Mouse (Mus musculus): ENCODE results near the gene Plekhn1.

Plekhn1 gene

GRCm38 (mm10) chr4:156234701-156235213, at the start of gene Plekhn1:
Plekhn1 (minus strand) TSS chr4:156234857.
- peak; percentile 86 for DNase-seq (ENCODE audit: low read depth, low spot score)

- DNase-seq (ENCODE audit: low read depth, low spot score) = no peak
These were observed 20.6 kb upstream of the Plekhn1 start, which contains the start of gene Samd11 for GRCm38 (mm10) chr4:156255078-156255839. Samd11 (minus strand) TSS chr4:156255657.

- no peak for DNase-seq (ENCODE audit: low read depth, low spot score)
These were observed 19.9 kb upstream of the Plekhn1 start for GRCm38 (mm10) chr4:156254361-156255077.

- DNase-seq (ENCODE audit: low read depth, low spot score) = no peak
These were observed 18.4 kb upstream of the Plekhn1 start for GRCm38 (mm10) chr4:156253043-156253442.

GRCm38 (mm10) chr4:156252619-156253018, 18.0 kb upstream of the Plekhn1 start:
- no peak for DNase-seq (ENCODE audit: low read depth, low spot score)

GRCm38 (mm10) chr4:156252140-156252539, 17.5 kb upstream of the Plekhn1 start:
- DNase-seq (ENCODE audit: low read depth, low spot score) = no peak

- no peak for DNase-seq (ENCODE audit: low read depth, low spot score)
These were observed 16.4 kb upstream of the Plekhn1 start for GRCm38 (mm10) chr4:156251081-156251480.

GRCm38 (mm10) chr4:156249567-156249966, 14.9 kb upstream of the Plekhn1 start:
- no peak for DNase-seq (ENCODE audit: low read depth, low spot score)

- DNase-seq (ENCODE audit: low read depth, low spot score) = peak; percentile 48
These were observed 2.2 kb upstream of the Plekhn1 start for GRCm38 (mm10) chr4:156236651-156237447.

GRCm38 (mm10) chr4:156235808-156236533, 1.3 kb upstream of the Plekhn1 start, which contains the start of gene Noc2l:
Noc2l (plus strand) TSS chr4:156236010.
- DNase-seq (ENCODE audit: low read depth, low spot score) = peak; percentile 95

- peak; percentile 87 for DNase-seq (ENCODE audit: low read depth, low spot score)
These were observed 708 bp upstream of the Plekhn1 start for GRCm38 (mm10) chr4:156235360-156235770.

GRCm38 (mm10) chr4:156234021-156234501, 596 bp downstream of the Plekhn1 start:
- DNase-seq (ENCODE audit: low read depth, low spot score) = peak; percentile 19

GRCm38 (mm10) chr4:156228393-156229024, 6.1 kb downstream of the Plekhn1 start:
- no peak for DNase-seq (ENCODE audit: low read depth, low spot score)

GRCm38 (mm10) chr4:156227752-156228392, 6.8 kb downstream of the Plekhn1 start:
- DNase-seq (ENCODE audit: low read depth, low spot score) = no peak

GRCm38 (mm10) chr4:156224276-156224675, 10.4 kb downstream of the Plekhn1 start:
- DNase-seq (ENCODE audit: low read depth, low spot score) = no peak

- no peak for DNase-seq (ENCODE audit: low read depth, low spot score)
These were observed 14.7 kb downstream of the Plekhn1 start for GRCm38 (mm10) chr4:156219936-156220335.

GRCm38 (mm10) chr4:156217838-156218237, 16.8 kb downstream of the Plekhn1 start:
- DNase-seq (ENCODE audit: low read depth, low spot score) = no peak

GRCm38 (mm10) chr4:156217022-156217669, 17.5 kb downstream of the Plekhn1 start:
- DNase-seq (ENCODE audit: low read depth, low spot score) = no peak

GRCm38 (mm10) chr4:156216196-156216595, 18.5 kb downstream of the Plekhn1 start:
- DNase-seq (ENCODE audit: low read depth, low spot score) = no peak

Data from A20 (cell line).